Mouse (Mus musculus) liver, embryonic 11.5 days (tissue): ENCODE results near the gene Polr1a. TPM values are rescaled to one million over a fixed set of nuclear protein-coding genes. Genes with fewer than 3 reads are reported as not detected.
"Not testable (repeated sequence)": the region's sequence is repeated elsewhere in the genome, so short reads cannot be mapped to it uniquely, and the experiment has no call there.

Experiments
- ATAC-seq: fragments of 200-750 bp; cut with Nextera tagmentation; replicated peaks from 2 replicates; pipeline ENCODE4 v1.8.0; 2017; ENCODE audit warnings: moderate number of reproducible peaks, mild to moderate bottlenecking, moderate TSS enrichment, moderate library complexity; ENCODE audit not compliant: low FRiP score
- DNase-seq: peaks from one replicate; pipeline ENCODE4 v3.0.0-alpha.2; 2017; ENCODE audit warnings: low spot score
- H3K27ac ChIP-seq: fragments of 300-500 bp; sonication (generic); 2 replicates; pipeline ENCODE4 v1.5.1; 2014; ENCODE audit warnings: mild to moderate bottlenecking, low read depth, low read length, control low read depth
- H3K27me3 ChIP-seq: fragments of 300-500 bp; sonication (generic); replicated peaks from 2 replicates; pipeline ENCODE4 v1.6.1; 2014; ENCODE audit warnings: low read length, mixed read lengths; ENCODE audit not compliant: control insufficient read depth, insufficient read depth
- H3K36me3 ChIP-seq: fragments of 300-500 bp; sonication (generic); 2 replicates; pipeline ENCODE4 v1.6.1; 2014; ENCODE audit warnings: mild to moderate bottlenecking, low read length, moderate library complexity, mixed read lengths; ENCODE audit not compliant: control insufficient read depth, insufficient read depth
- H3K4me1 ChIP-seq: fragments of 300-500 bp; sonication (generic); replicated peaks from 2 replicates; pipeline ENCODE4 v1.6.1; 2014; ENCODE audit warnings: low read length, mixed read lengths; ENCODE audit not compliant: control insufficient read depth, insufficient read depth
- H3K4me2 ChIP-seq: fragments of 300-500 bp; sonication (generic); 2 replicates; pipeline ENCODE4 v1.6.1; 2014; ENCODE audit warnings: mild to moderate bottlenecking, control low read depth, moderate library complexity
- H3K4me3 ChIP-seq: fragments of 300-500 bp; sonication (generic); 2 replicates; pipeline ENCODE4 v1.5.1; 2014; ENCODE audit warnings: low read depth, low read length, control low read depth
- H3K9ac ChIP-seq: fragments of 300-500 bp; sonication (generic); 2 replicates; pipeline ENCODE4 v1.6.1; 2014; ENCODE audit warnings: low read depth, low read length, control low read depth
- H3K9me3 ChIP-seq: fragments of 300-500 bp; sonication (generic); 2 replicates; pipeline ENCODE4 v1.6.1; 2016; ENCODE audit warnings: low read length, inconsistent platforms, mixed read lengths; ENCODE audit not compliant: control insufficient read depth
- WGBS: fragments of 180-500 bp; shearing (Covaris S2); extraction: QIAGEN DNeasy Blood & Tissue Kit; methylation state at CpG from one replicate; pipeline ENCODE4 v1.1.7; 2014; 5-methylcytosine and 5-hydroxymethylcytosine counted together
- polyA plus RNA-seq: library from polyadenylated mRNA; unstranded; fragments of >200 nt; fragmentation: Nextera tagmentation; extraction: Ambion mirVana; gene quantifications from 2 replicates; pipeline ENCODE4 v1.2.1, GENCODE M21; 2014

Polr1a gene
- polyA plus RNA-seq, 1 experiment from 2014 or later: 45.7 TPM

GRCm38 (mm10) chr6:71909840-71910239, 987 bp downstream of the Polr1a start:
- no peaks in the 10 kb centered on the region for H3K27me3 ChIP-seq
- ATAC-seq: no peak
- H3K36me3 ChIP-seq: peaks cover 13% of the 10 kb centered on the region
- H3K27ac ChIP-seq: peak overlapping the region; percentile 32
- peak overlapping the region; percentile 89 for H3K9ac ChIP-seq
- peak overlapping the region; percentile 81 for H3K4me2 ChIP-seq
- DNase-seq: no peak
- peak overlapping the region; percentile 85 for H3K4me3 ChIP-seq
- WGBS: 54% methylated on average over 6 of the region's 6 CpGs
- no peaks in the 10 kb centered on the region for H3K9me3 ChIP-seq
- H3K4me1 ChIP-seq: peaks cover 29% of the 10 kb centered on the region

DNA sequence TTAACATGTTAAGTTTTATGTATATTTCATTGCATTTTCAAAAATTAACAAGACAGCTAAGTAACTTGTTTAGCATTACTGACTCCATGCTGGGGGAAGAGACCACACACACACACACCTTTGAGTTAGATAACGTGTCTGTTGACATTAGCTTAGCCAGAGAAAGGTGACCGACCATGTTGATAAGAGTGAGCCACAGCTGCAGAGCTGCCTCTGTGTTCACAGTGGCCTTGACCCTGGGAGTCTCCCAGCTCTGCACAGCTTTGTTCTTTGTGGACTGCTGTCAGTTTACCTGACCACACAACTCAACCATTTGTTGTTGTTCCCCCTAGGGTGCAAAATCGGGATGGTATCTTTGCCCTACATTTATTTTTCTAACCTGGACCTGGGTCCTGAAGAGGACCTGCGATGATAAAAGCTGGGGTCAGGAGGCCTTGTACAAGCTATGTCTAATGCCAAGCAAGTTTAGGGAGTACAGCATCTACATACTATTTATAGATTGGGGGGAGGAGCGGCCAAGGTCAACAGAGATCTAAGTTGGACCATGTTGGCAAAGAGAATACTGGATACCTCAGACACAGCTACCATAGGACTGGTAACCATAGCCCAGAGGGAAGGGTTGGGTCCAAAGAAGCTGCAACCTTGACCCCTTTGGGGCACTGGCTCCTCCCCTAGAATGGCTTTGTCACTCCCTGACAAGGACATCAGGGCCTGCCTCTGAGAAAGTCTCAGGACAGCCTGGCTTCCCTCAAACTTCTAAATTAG, 3.0 kb downstream of the Polr1a start:
- ATAC-seq: peak; percentile 54
- Histone ChIP-seq H3K4me1 (peaks cover 28% of the 10 kb centered on the region), H3K27ac (peak overlapping the region; percentile 55; the same call in 1 of the 2 replicates), H3K4me2 (peak overlapping the region; percentile 81), H3K36me3 (peaks cover 17% of the 10 kb centered on the region; the same call in 1 of the 2 replicates), H3K27me3 (no peaks in the 10 kb centered on the region), H3K9me3 (no peaks in the 10 kb centered on the region), H3K9ac (0 out of 2 replicates have a peak overlapping the region, but pooled peaks have one; percentile 25), H3K4me3 (peak overlapping the region; percentile 10; the same call in 1 of the 2 replicates)
- no peak for DNase-seq
- 52% methylated on average over 5 of the region's 5 CpGs for WGBS

- WGBS: 93% methylated on average over 7 of the region's 7 CpGs
- ATAC-seq (no peak), DNase-seq (no peak)
- Histone ChIP-seq H3K9ac (no peak overlapping the region), H3K4me1 (no peaks in the 10 kb centered on the region), H3K27me3 (no peaks in the 10 kb centered on the region), H3K27ac (no peak overlapping the region), H3K9me3 (no peaks in the 10 kb centered on the region), H3K4me2 (no peak overlapping the region), H3K4me3 (no peak overlapping the region), H3K36me3 (peaks cover 52% of the 10 kb centered on the region)
These were observed 11.9 kb downstream of the Polr1a start for GRCm38 (mm10) chr6:71920752-71921151.

DNA sequence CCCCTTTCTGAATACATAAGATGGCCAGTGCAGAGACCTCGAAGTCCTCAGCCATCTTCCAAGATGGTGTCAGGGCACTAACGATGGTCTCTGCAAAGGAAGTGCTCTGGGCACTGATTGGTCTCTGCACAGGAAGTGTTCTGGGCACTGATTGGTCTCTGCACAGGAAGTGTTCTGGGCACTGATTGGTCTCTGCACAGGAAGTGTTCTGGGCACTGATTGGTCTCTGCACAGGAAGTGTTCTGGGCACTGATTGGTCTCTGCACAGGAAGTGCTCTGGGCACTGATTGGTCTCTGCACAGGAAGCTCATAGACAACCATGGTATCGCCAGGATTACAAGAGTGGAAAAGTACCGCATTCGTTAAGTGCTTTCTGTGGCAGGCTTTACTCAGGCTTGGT, 16.4 kb downstream of the Polr1a start:
- H3K27me3 ChIP-seq, H3K4me2 ChIP-seq, H3K9me3 ChIP-seq, H3K4me1 ChIP-seq, ATAC-seq, H3K27ac ChIP-seq, H3K4me3 ChIP-seq, DNase-seq, H3K9ac ChIP-seq: not testable (repeated sequence)
- 74% methylated on average over 5 of the region's 5 CpGs for WGBS
- peaks cover 44% of the 10 kb centered on the region for H3K36me3 ChIP-seq

DNA sequence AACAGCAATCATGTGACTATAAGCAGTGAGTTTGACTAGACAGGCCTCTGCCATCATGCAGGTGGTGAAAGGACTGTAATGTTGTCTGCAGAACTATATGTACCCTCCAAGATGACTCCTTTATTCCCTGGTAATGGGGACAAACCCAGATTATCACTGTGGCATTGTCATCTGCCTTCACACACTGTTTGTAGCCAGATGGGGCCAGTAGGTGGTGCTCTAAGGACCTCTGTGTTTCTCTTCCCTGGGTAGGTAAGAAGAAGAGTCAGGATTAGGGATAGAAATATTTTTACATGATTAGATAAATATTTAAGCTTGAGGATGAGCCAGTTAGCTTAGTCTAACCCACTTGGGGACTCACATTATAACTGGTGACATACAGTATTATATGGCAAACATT, 19.1 kb downstream of the Polr1a start:
- Histone ChIP-seq H3K4me1 (no peaks in the 10 kb centered on the region), H3K27ac (no peak overlapping the region), H3K36me3 (peaks cover 47% of the 10 kb centered on the region), H3K27me3 (no peaks in the 10 kb centered on the region), H3K4me3 (no peak overlapping the region), H3K4me2 (no peak overlapping the region), H3K9ac (no peak overlapping the region), H3K9me3 (no peaks in the 10 kb centered on the region)
- DNase-seq (peak; percentile 41), ATAC-seq (no peak)

GRCm38 (mm10) chr6:71930053-71930452, 21.2 kb downstream of the Polr1a start:
- Histone ChIP-seq H3K4me1 (peaks cover 3% of the 10 kb centered on the region; the same call in 1 of the 2 replicates), H3K4me2 (no peak overlapping the region), H3K4me3 (no peak overlapping the region), H3K36me3 (peaks cover 46% of the 10 kb centered on the region), H3K9ac (no peak overlapping the region), H3K27me3 (no peaks in the 10 kb centered on the region), H3K27ac (no peak overlapping the region), H3K9me3 (no peaks in the 10 kb centered on the region)
- no peak for ATAC-seq
- WGBS: 83% methylated on average over 10 of the region's 10 CpGs
- DNase-seq: no peak

DNA sequence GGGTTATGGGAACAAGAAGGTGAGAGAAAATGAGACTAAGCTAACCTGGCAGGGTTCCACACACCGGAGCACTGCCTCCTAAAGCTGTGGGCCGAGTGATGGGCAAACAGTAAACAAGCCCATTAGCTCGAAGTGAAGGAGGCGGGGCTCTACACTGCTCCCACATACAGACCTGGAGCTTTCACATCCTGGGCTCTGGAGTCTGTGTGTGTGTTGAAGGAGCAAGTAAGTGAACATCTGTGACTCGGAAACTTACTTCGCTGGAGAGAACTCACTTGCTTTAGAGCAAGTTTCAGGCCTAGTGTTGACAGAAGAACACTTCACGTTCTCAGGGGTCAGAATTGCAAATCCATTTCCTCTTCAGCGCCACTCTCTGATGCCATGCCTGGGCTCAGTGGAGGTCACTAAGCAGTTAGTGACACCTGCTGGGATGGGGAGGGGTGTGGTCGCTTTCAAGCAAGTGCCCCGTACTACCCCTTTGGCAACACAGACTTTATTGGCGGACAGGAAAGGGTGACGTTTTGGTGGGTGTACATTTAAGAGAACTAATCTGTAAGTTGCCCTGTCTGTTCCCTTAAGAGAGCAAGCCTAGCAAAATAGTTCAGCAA, 22.1 kb downstream of the Polr1a start:
- H3K4me1 ChIP-seq: peaks cover 3% of the 10 kb centered on the region; the same call in 1 of the 2 replicates
- H3K27ac ChIP-seq: no peak overlapping the region
- DNase-seq: no peak
- no peak for ATAC-seq
- WGBS: 83% methylated on average over 12 of the region's 12 CpGs
- no peak overlapping the region for H3K4me2 ChIP-seq
- H3K4me3 ChIP-seq: no peak overlapping the region
- no peaks in the 10 kb centered on the region for H3K9me3 ChIP-seq
- H3K27me3 ChIP-seq: no peaks in the 10 kb centered on the region
- peaks cover 46% of the 10 kb centered on the region for H3K36me3 ChIP-seq
- no peak overlapping the region for H3K9ac ChIP-seq

GRCm38 (mm10) chr6:71932347-71932746, 23.5 kb downstream of the Polr1a start:
- no peaks in the 10 kb centered on the region for H3K27me3 ChIP-seq
- no peak overlapping the region for H3K4me2 ChIP-seq
- H3K9me3 ChIP-seq: no peaks in the 10 kb centered on the region
- ATAC-seq (no peak), DNase-seq (no peak)
- H3K4me3 ChIP-seq: no peak overlapping the region
- H3K4me1 ChIP-seq: peaks cover 3% of the 10 kb centered on the region; the same call in 1 of the 2 replicates
- no peak overlapping the region for H3K27ac ChIP-seq
- WGBS: 77% methylated on average over 5 of the region's 5 CpGs
- H3K9ac ChIP-seq: no peak overlapping the region
- H3K36me3 ChIP-seq: peaks cover 42% of the 10 kb centered on the region
